Mouse (Mus musculus) heart, postnatal 25 days (tissue): Measurements from ENCODE around the gene Emb. TPM values are rescaled to one million over a fixed set of nuclear protein-coding genes. Genes with fewer than 3 reads are reported as not detected.
"Not testable (repeated sequence)": the region's sequence is repeated elsewhere in the genome, so short reads cannot be mapped to it uniquely, and the experiment has no call there.

Source experiments
- DNase-seq: peaks from one replicate; pipeline ENCODE4 v3.0.0; 2022; ENCODE audit warnings: low spot score
- intact Hi-C: fragments of 180-260 bp; cut with DNase I; formaldehyde crosslinking; loops from one replicate; pipeline ENCODE4 v1.15.1; 2025
- total RNA-seq, 2 experiments: library from RNA; stranded (reverse); gene quantifications; 2 replicates each; pipeline ENCODE4 v1.2.3; 2021

Emb gene
- total RNA-seq = 10 to 100 TPM in 1 of 2 experiments, 1 to 10 TPM in 1; 9.9 to 11.0 TPM

DNA sequence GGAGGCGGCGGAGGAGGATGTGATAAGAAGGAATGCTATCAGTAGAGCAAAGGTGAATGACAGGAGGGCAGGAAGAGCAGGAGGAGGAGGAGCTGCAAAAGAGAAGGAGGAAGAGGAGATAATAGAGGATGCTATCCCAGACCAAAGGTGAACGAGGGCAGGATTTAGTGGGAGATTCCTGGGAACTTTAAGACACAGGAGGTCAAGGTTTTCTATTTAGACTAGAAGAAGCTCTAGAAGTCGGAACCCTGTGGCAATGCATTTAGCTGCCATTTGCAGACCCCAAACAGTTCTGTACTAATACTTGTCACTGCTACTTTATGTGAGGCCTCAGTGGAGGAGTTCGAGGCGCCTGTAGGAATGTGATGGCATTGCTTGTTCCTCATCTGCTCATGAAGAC lies at the start of gene Emb:
Emb (plus strand) TSS at position 301 of the 400 bp plus-strand sequence.
- no peak for DNase-seq
- intact Hi-C loops = no loop called here

DNA sequence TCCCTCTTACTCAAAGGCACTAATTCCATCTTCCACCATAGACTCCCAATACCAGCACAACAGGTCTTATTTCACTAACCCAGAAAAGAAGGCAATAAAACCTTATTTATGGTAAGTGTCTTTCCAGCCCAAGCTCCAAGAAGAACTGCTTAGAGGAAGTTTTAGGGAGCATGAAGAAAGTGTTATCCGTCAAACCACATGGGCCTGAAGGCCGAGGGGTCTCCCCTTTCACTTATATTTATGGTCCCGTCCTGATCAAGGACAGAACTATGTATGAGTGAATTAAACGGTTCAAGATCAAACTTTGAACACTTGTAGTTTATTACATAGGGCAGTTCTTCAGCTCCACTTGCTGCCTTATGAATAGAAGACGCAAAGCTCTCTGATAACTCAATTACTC lies 44.4 kb upstream of the Emb start:
- no peak for DNase-seq
- intact Hi-C loops = no loop called here

DNA sequence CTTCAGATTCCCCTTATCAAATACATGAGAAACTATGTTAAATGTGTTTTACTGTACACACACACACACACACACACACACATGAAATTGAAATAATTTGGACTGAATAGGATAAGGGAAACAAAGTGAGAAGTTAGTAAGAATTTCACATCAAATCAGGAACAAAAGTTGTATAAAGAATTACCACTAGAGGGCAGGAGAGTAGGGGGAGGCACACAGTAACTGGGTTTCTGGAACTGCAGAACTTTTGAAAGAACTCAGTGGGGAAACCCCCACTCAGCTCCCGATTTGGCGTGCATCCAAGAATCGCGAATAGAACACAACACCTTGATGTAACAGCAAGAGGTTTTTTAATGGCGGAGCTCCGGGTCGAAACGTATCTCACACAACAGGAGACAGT lies 43.3 kb upstream of the Emb start:
- intact Hi-C loops = no loop called here
- no peak for DNase-seq

DNA sequence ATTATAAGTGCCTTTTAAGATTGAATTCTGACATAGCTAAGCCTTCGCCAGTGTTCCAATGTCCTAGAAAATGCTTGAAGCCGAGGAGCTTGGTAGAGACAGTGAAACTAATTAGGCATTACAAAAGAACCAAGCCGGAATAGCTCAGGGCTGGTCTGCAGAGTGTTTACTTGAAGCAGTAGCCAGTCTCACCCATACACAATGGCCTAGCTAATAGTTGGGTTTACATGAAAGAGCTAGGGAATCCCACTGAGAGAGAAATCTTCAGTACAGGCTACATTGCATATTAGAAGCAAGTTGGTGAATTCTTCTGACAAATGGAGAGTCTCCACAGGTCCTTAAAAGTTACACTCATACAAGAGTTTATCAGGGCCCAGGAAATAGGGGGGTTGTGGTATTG lies 27.4 kb upstream of the Emb start:
- intact Hi-C loops, DNase-seq: not testable (repeated sequence)

DNA sequence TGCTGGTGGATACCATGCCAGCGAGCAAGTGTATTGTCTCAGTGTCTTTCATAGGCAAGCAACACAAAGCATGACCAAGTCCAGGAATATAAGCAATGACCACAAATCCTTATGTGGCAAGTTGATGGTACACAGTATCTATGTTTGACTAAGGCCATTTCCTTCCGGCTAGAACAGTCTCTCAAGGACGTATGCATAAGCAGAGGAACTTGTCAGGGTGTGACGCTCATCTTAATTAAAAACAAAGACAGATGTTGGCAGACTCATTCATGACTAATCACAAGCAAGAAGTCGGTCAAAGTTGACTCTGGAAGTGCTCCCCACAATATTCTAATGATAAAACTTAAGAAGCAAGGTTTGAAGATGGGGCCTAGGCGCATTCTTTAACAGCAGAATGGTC lies 25.0 kb upstream of the Emb start:
- intact Hi-C loops = no loop called here
- DNase-seq = no peak

DNA sequence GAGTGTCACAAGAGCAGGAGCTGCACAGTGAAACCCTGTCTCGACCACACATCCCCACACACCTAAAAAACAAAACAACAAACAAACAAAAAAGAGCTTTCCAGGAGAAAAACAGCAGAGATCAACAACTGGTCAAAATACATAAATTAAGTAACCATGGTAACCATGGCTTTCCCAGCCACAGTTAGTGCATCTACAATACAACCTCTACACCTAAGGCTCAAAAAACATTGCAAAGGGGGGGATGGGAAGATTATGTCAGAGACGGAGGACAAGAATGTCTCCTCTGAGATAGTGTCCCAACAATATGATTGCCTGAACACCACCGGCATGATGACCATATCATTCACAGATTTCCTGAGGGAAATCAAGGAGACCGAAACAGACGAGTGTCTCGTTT lies 23.0 kb upstream of the Emb start:
- intact Hi-C loops = no loop called here
- no peak for DNase-seq

DNA sequence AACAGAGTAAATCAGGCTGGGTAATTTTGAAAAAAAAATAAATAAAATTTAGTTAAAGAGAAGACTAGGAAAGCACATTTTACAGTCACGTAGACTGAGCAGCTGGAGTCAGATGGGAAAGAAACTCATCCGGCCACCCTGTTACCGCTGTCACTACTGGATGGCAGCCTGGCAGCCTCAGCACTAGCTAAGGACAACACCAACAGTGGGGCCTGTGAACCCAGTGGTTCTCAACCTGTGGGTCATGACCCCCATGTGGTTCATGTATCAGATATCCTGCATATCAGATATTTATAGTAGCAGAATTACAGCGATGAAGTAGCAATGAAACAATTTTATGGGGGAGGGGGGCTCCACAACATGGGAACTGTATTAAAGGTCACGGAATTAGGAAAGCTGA lies 16.2 kb upstream of the Emb start:
- DNase-seq = no peak
- intact Hi-C loops = no loop called here

DNA sequence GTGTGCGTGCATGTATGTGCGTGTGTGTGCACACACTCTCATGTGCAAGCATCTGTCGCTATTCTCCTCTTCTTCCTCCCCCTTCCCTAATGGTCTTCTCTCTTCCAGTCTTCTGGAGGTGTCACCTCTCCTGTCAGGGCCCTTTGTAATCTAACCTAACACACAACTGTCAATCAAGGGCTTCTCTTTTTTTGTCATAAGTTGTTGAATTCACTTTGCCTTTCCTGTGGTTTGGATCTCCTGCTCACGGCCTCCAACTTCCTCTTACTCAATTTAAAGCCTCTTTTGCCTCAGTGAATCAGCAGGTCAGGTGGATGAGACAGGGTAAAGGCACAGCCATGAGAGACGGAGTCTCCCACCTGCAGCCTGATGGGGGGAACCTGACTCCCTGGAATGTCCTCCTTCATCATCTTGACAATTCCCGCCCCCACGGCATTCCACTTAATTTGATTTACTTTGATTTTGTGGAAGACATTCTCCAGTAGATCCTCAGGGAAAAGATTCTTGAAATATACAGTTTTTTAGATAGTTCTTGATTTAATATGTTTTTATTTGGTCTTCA lies 14.8 kb upstream of the Emb start:
- intact Hi-C loops = no loop called here
- no peak for DNase-seq

DNA sequence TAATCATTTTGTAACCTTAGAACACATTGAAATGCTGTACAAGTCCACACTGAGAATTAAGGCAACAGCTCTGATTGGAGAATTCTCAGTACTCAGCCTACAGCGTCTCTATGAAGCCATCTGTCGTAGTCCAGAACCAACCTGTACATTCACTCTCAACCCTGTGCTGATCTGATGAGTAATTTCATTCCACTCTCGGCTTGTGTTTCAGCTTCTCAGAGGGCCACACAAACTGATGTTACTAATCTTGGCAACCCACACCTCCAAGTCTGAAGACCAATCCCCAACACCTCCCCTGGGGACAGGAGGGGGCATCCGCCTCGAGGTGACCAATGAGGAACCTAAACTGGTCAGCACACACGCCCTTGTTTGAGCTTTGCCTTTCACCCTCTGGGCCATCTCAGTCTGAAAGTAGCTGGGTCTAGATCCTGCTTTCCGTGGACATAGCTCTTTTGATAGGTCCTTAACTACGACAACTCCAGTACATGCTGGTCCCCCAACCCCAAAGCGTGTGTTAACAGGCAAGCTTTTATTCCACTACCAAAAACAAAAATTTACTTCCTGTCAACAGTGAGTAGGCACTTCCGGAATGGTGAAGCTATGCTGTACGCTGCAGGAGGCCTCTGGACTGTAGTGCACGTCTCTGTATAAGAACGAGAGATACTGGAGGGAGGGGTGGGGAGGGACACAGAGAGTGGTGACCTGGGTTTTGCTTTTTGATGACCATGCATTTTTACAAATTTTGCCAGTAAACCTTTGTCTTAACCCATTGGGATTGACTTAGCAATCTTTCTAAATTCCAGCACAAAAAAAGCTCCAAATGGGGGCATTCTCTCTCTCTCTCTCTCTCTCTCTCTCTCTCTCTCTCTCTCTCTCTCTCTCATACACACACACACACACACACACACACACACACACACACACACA lies 12.5 kb upstream of the Emb start:
- DNase-seq = no peak
- intact Hi-C loops = loop anchor here (5.0 kb wide), 1 partner anchor 59 kb away; no protein-coding TSS in a partner anchor

DNA sequence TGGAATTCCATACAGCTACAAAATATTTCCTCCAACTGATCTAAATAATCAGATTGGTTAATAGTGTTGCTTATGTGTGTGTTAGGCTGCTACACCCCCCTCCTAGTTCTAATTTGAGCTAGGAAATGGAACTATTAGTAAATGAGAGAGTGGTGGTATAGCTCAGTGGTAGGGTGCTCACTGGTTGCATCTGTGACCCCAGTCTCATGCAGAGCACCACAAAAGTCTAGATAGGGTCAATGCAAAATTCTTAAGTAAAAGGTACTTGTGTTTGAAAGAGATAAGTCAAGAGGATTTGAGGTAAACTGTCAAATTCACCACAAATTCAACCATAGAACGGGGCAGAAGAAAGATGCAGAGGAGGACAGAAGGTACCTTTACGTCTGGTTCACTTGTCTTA lies 10.7 kb upstream of the Emb start:
- DNase-seq = no peak
- intact Hi-C loops = loop anchor here (5.0 kb wide), 1 partner anchor 60 kb away; no protein-coding TSS in a partner anchor

DNA sequence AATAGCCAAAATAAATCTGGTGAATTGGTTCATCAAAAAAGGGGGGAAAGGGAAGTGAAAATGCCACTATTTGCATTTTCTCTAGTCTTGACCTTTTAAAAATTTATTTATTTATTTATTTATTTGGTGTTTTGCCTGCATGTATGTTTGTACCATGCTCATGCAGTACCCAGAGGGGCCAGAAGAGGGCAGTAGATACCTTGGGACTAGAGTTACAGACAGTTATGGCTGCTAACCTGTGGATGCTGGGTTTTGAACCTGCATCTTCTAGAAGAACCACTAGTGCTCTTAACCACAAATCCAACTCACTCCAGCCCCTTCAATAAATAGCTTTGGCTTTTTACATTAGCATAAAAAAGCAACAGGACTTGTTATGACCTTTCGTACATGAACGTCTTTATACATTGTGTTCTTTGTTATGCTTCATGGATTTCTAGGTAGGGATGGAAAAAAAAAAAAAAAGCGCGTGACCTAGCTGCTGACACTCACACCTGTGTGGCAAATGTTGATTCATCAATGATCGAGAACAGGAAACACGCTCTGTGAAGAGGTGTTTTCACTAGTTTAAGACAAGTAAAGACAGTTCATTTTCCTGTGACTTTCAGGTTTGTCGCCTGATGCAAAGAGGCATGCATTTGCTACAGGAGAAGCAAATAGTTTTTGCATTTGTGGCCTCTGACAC lies 9.8 kb upstream of the Emb start:
- intact Hi-C loops = loop anchor here (5.0 kb wide), 1 partner anchor 61 kb away; no protein-coding TSS in a partner anchor
- no peak for DNase-seq

DNA sequence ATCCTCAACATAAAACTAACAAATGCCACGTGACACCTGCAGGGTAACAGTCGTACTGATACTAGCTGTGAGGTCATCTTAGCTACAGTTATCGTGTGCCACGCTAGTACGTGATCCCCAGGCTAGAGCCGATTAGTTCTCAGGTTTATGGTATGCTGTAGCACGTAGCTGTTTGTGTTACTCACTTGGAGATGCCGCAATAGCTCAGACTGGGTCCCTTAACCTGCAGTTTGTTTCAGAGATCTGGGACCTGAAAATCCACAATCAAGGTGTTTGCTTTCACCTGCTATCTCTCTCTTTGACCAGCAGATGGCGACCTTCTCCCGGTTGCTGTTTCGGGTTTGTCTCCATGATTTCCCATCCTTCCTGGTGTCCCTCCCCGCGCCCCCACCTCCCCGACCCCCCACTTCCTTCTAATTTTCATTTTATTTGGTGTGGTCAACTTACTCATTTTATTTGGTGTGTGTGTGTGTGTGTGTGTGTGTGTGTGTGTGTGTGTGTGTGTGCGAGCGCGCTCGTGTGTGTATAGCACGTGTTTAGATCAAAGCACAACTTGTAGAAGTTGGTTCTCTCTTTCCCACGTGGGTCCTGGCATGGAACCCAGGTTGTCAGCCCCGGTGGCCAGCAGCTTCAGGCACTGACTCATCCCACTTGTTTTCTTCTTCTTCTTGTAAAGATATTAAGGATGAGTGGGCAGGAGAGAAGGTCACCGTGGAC lies 5.4 kb upstream of the Emb start:
- DNase-seq = no peak
- intact Hi-C loops = loop anchor here (1.0 kb wide), 1 partner anchor 86 kb away; no protein-coding TSS in a partner anchor

DNA sequence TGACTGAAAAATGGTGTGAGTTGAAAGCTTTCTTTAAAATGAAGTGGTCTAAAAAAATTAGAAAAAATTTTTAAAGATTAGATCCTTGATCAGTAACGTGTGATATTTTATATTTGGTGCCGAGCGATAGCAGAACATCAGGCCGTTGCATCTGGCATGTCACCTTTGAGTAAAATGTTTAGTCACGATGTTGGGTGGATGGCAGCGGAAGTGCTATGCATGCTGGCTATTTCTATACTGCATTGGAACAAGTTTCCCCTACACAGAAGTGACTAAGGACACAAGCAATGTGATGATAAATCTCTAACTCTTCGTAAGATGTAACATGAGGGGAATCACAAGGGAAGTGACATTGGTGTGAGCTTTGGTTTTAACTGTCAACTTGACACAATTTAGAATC lies 3.7 kb upstream of the Emb start:
- intact Hi-C loops = no loop called here

DNA sequence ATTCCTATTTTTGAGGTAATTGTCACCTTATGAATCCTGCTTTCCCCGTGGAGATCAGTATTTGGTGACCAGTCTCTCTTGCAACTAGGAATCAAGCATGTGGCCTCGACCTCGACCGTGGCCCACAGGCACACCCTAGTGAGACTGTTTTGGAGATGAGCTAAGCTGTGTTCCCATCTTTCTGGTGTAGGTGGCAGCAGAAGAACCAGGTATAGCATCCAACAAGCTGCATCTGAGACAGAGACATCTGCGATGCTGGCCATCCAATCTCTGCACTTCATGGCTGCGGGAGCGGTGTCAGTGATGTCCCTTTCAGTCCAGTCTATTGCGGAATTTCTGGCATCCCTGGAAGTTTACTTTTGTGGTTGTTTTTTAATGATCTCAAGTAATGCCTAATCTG lies 2.3 kb upstream of the Emb start:
- intact Hi-C loops = no loop called here
- DNase-seq = no peak

More for the DNA sequence above, 3.7 kb upstream of the Emb start:
- DNase-seq = no peak

DNA sequence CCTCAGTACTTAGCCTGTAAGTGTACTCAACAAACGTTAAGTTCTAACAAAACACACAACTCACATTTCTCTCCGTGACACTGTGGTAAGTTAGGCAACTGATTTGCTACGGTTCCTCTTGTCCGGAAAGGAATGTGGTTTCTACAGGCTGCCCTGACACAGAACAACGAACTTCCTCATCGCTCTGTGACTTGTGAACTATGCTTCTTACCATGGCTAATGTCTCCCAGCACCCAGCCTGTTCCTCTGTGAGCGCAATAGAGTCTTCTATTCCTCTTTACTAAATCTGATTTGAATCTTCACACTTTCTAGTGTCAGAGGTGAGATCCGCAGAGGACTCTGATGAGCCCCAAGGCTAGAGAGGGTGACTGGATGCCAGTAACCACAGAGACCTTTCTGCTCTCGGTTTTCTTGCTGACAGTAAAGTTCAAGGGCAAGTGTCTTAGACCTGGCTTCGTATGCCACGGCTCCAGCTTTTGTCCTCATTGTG lies 3.1 kb downstream of the Emb start:
- intact Hi-C loops = no loop called here
- DNase-seq = no peak

DNA sequence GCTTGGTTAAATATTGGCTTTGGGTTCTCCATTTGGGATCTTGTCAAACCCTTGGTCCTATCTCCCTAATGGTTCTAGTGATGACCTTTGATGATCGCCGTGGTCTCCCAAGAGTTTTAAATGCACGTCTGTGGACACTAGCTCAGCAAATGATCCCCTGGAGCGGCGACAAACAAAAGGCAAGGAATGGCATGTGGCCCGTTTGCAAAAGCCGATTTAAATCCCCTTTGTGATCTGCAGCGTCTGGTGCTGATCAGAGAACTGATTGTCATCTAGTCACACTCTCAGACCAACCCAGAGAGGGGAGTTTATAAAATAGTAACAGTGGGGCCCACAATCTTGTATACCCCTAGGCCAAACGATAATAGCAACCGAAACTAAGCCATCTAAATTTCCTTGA lies 7.1 kb downstream of the Emb start:
- intact Hi-C loops = no loop called here
- DNase-seq = no peak

DNA sequence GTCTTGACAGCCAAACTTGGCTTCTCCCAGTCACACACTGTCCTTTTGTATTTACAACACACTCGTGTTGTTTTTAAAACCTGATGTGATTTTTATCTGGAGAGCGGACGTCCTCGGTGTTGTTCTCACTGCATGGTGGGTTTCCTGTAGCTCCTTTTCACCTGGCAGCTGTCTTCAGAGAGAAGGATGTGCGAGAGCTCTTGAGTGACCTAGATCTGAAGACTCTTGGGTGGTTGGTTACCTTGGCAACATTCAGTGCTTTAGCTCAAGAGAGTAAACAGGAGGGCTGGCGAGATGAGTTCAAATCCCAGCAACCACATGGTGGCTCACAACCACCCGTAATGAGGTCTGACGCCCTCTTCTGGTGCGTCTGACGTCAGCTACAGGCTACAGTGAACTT lies 7.8 kb downstream of the Emb start:
- intact Hi-C loops = no loop called here
- DNase-seq = no peak

DNA sequence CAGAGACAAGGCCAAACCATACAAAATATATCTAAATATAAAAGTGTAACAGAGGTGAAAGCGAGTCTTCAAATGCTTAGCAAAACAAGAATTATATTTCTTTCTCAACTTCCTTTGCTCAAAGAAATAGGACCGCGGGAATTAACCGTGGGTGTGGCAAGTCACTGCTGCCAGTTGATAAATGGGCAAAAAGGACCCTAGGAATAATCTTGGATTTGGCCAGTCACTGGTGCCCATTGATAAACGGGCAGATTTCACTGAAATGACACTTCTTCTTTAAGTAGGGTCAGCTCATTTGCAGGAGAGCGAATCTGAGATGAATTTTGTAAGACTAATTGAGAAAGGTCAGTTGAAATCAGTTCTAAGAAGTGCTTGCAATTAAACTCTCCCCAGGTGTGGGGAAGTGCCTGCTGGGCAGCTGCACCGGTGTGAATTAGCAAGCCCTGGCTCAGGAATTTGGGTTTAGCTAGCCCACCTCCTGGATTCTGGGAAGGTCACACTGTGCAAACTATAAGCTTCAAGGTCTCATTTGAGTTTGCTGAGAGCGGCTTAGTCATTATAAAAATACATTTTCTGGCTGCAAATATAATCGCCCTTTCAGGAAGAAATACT lies 8.5 kb downstream of the Emb start:
- intact Hi-C loops = no loop called here
- no peak for DNase-seq

DNA sequence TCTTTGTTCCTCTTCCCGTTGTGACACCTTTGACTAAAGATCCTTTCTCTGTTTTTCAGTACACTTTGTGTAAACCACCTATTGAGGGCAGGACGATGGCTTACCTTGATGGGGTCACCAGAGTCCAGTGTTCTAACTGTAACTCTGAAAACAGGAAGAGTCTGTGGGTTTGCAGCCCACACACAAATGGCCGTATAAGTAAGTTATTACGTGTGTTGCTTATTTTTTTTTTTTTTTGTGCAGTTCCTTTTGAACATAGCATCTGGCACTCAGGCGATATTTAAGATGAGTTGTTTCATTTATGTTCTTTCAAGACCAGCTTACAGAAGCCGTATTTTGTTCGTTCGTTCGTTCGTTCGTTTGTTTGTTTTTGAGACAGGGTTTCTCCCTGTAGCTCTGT lies 9.3 kb downstream of the Emb start:
- intact Hi-C loops = no loop called here
- DNase-seq = no peak

DNA sequence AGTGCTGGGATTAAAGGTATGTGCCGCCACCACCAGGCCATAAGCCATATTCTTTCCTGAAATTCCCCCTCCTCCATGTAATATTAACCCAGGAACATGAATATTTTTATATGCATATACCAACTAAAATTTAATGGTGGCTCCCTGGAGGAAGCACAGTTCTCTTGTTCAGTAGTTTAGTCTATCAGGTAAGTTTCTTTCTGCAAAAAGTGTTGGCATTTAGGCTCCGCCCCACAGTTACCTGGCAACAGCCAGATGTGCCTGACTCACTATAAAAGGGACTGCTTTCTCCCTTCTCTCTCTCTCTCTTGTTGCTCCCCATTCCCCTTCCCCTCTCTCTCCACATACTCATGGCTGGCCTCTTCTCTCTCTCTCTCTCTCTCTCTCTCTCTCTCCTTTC lies 9.8 kb downstream of the Emb start:
- no peak for DNase-seq
- intact Hi-C loops = no loop called here
